Mouse (Mus musculus) heart, postnatal 4 days (tissue): ENCODE data around the gene Bscl2. TPM values are rescaled to one million over a fixed set of nuclear protein-coding genes. Genes with fewer than 3 reads are reported as not detected.

Source experiments
- DNase-seq: peaks from one replicate; pipeline ENCODE4 v3.0.0; 2021
- total RNA-seq, 2 experiments: library from RNA; stranded (reverse); gene quantifications; 2 replicates each; pipeline ENCODE4 v1.2.3; 2021

Bscl2 gene
- total RNA-seq = 10 to 100 TPM; 26.2 to 27.5 TPM

GRCm38 (mm10) chr19:8837251-8837791 is at the start of gene Bscl2:
Gene Bscl2 (plus strand): TSS chr19:8837467.
- peak; percentile 87 for DNase-seq

DNA sequence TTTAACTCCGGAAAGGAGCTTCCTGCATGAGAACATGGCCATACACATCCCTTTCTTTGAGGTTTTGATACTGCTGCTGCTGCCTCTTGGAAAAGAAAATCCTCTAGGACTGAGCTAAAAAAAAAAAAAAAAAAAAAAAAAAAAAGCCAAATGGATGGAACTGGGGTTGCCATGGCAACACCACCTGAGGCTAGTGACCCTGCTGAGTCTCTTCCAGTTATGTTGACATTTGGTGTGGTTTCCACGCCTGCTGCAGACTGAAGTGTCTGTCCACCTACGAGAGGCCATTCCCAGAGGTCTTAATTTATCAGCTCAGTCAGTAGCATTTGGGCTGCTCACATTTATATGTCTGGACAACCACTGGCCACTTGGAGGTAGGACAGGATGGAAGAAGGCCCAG is 48.7 kb upstream of the Bscl2 start:
- no peak for DNase-seq

DNA sequence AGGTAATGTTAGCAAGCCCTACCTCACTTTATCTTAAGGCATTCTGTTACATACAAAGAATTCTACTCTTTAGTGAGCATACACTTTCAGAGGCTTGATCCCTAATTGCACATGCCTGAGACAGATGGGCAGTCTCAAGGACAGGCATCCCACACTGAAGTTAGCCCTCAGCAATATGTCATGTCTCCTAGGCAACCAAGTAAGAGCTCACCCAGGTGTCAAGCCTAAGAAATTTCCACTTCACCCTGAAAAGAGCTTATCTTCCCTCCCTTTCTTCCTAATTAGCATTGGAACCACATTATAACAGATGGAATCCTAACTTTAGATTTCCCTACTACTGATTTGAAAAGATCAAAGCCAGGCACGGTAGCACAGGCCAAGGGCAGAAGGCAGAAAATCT is 48.1 kb upstream of the Bscl2 start:
- DNase-seq = no peak

- DNase-seq = no peak
Observed at GRCm38 (mm10) chr19:8790171-8790570, 47.1 kb upstream of the Bscl2 start.

GRCm38 (mm10) chr19:8798264-8798946 is 38.9 kb upstream of the Bscl2 start, which contains the start of gene Polr2g:
Gene Polr2g (minus strand): TSS chr19:8798577.
- DNase-seq = peak; percentile 92

- no peak for DNase-seq
Observed at GRCm38 (mm10) chr19:8798947-8799315, 38.3 kb upstream of the Bscl2 start.

DNA sequence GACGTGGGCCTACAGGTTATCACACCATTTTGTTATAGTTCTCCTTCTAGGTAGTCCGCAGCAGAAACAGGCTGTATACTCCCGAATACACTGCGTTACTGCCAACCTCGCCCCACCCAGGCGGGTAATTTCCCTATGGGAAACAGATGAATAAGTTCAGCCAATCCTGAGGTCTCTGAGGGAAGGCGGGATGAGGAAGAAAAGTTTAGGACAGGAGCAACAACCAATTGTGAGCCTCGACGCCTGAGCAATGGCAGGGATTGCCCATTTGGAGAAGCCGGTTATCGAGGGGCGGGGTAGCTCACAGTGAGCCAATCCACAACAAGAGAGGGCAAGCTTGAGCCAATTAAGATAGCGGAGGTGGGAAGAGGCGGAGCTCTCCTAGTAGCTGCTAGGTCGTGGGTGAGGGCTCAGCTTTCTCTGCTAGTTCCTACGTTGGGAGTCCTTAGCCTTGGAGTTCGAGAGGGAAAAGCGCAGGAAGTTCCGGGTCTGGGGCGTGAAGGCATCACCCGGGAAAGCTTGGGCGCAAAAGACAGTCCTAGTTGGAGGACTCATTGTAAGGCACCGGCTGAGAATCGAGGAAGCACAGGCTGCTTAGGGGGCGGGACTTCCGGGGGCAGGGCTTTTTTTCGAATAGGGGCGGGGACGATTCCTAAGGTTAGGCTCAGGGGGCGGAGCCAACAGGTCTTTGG is 35.0 kb upstream of the Bscl2 start, which contains the start of gene Zbtb3:
Zbtb3 (plus strand) TSS at position 426 of the 692 bp plus-strand sequence.
- peak; percentile 93 for DNase-seq

DNA sequence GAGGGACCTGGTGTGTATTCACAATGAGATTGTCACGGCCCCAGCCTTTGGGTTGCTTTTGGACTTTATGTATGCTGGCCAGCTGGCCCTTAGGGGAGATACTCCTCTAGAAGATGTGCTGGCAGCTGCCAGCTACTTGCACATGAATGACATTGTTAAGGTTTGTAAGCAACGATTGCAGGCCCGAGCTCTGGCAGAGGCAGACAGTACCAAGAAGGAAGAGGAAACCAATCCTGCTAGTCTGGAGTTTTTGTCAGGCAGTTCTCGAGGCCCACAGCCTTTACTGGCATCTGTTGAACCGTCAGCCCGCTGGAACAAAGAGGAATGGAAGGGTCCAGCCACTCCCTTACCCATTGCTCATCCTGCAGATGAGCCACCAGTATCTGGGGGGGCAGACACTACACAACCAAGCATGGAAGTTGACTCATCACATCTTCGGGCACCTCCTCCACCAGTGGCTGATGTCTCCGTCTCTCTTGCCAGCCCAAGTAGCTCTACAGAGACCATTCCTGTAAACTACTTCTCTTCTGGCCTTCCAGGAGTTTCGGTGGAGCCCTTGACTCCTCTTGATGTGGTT is 34.0 kb upstream of the Bscl2 start:
- no peak for DNase-seq

GRCm38 (mm10) chr19:8803879-8804660 is 33.2 kb upstream of the Bscl2 start:
- no peak for DNase-seq

DNA sequence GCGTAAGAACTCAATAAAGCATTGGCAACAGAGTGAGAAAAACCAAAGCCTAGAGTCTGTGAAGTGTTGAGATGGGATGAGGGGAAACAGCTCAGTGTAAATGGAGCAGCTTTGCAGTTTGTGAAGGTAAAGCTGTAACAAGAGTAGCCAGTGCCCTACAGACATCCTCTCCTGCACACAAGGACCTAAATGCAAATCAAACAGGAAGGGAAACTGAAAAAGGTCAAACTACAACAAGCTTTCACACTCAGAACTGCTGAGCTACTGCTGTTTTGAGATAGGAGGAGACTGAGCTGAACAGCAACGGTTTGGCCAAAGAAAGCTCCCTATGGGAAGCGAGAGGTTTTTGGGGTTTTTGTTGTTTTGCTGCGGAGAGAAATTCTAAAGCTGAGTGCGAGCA is 30.5 kb upstream of the Bscl2 start:
- no peak for DNase-seq

DNA sequence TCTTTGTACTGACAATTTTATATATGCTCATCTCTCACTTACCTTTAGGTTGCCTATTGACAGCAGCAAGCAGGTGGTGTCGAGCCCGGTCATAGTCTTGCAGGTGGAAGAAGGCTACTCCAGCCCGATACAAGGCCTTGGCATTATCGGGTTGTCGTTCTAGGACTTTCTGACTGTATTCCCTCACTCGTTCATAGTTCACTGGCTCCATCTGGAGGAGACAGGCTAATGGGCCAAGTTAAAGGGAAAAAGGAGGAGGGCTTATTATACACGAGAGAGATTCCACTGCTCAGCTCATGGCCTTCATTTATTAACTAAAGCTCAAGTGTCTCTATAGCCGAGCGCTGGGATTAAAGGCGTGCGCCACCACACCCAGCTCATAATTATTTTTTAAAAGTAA is 21.5 kb upstream of the Bscl2 start:
- DNase-seq = no peak

GRCm38 (mm10) chr19:8817001-8817400 is 20.3 kb upstream of the Bscl2 start:
- DNase-seq = no peak

DNA sequence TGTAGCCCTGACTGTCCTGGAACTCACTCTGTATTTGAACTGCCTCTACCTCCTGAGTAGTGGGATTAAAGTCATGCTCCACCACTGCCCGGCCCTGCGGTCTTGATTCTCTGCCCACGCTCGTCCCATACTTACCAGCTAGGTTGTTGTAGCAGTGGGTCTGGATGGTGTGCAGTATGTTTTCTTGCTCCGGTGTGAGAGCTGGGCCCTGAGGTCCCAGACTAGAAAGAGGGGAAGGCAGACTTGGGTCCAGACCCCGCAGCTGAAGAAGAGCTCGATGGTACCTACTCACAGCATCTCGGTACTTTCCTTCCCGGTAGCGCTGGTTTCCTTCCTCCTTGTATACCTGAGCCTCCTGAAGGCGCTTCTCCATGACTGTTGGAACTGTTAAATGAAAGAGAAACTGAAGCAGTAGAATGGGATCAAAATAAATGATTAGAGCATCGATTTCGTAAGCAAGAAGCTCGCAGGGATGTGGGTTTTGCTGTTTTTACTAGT is 18.9 kb upstream of the Bscl2 start:
- DNase-seq = no peak

DNA sequence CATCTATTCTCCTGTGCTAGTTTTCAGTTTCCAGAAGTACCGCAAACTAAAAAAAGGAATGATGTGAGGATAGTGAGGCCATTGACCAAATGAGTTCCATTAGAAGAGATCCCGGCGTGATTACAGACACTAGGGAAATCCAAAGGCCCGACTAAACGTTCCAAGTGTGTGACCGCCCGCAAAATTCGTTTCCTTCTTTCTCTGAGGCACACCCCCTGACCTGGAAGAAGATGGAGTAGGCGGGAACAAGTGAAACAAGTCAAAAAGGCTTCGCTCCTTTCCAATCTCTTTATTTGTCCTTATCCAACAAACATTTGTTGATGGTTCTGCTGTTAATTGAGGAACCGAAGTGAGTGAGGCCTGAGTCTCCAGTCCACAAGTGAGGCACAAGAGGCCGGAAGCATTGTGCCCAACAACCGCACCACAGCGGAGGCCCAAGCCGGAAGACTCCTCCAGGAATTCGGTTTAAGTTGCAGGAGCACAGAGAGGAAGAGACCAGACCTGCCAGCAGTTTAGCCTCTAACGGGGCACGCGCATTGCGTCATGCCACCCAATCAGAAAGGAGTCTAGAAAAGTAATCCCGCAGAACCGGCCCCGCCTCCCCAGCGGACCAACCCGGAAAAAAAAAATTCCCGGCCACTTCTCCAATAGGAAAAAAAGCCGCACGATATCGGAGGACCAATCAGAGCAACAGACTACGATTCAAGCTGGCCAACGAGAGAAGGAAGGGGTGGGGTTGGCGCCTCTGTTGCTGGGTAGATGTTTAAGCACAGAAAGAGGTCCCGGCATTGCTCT is 18.3 kb upstream of the Bscl2 start, which contains the start of gene Ttc9c:
Ttc9c (minus strand) TSS at position 533 of the 795 bp plus-strand sequence.
- peak; percentile 96 for DNase-seq

GRCm38 (mm10) chr19:8819596-8820423 is 17.5 kb upstream of the Bscl2 start, which contains the start of gene Hnrnpul2:
Gene Hnrnpul2 (plus strand): TSS chr19:8820010.
- DNase-seq = peak; percentile 98

DNA sequence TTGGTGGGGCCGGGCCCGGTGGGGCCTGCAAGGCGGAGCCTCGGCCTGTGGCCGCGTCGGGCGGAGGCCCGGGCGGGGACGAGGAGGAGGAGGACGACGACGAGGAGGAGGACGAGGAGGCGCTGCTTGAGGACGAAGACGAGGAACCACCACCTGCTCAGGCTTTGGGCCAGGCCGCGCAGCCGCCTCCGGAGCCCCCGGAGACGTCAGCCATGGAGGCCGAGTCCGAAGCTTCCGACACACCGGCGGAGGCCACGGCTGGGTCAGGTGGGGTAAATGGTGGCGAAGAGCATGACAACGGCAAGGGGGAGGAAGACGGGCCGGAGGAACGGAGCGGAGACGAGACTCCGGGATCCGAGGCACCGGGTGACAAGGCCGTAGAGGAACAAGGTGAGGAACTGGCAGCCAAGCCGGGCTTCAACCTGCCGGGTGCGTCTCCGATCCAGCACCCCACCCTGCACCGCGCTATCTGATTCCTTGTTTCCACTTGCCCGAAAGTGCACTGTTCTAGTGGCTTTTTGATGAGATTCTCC is 16.8 kb upstream of the Bscl2 start:
- DNase-seq = no peak

- no peak for DNase-seq
Observed at GRCm38 (mm10) chr19:8821146-8821545, 16.1 kb upstream of the Bscl2 start.

DNA sequence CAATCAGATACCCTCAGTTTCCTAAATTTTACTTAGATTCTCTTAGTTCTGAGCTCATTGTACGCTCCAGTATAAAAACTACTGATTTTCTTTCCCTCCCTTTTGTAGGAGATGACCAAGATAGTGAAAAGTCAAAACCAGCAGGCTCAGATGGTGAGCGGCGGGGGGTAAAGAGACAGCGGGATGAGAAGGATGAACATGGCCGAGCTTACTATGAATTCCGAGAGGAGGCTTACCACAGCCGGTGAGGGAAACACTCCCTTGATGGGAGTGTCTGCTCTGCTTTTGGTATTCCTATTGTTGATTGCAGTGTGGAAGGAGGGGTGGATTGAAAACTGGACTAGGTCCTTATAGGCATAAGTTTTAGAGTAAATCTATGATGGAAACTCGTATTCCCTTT is 14.6 kb upstream of the Bscl2 start:
- no peak for DNase-seq

DNA sequence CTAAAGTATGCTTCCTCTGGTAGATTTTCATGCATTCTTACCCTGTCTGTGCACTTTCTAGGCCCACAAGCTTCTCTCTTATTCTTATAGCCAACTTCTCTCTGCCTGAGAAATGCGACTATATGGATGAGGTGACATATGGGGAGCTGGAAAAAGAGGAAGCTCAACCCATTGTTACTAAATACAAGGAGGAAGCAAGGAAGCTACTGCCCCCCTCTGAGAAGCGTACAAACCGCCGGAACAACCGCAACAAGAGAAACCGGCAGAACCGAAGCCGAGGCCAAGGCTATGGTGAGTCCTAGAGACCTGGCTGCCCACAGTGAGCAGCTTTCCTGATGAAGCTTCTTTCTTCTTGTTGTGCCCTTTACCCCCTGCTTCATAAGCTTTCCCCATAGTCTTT is 7.6 kb upstream of the Bscl2 start, which contains the start of gene AC129217.1:
AC129217.1 (plus strand) TSS at position 114 of the 400 bp plus-strand sequence.
- no peak for DNase-seq

- DNase-seq = no peak
Observed at GRCm38 (mm10) chr19:8830664-8831063, 6.6 kb upstream of the Bscl2 start.
